Mouse (Mus musculus): ENCODE results near the gene Pkdcc. TPM values are rescaled to one million over a fixed set of nuclear protein-coding genes. Genes with fewer than 3 reads are reported as not detected.

Gene Pkdcc
- polyA plus RNA-seq, 1 experiment: 0.02 TPM

- H3K36me3 ChIP-seq (ENCODE audit: control insufficient read depth): no peaks in the 10 kb centered on the region
- TF ChIP-seq TAL1 (IDR thresholded peaks at IDR 0.05; ENCODE audit: low read length): no peak
- no peak for TF ChIP-seq GATA1 (IDR thresholded peaks at IDR 0.05; ENCODE audit: low read length)
- H3K4me1 ChIP-seq (ENCODE audit: control insufficient read depth): no peaks in the 10 kb centered on the region
- no peaks in the 10 kb centered on the region for H3K27me3 ChIP-seq (ENCODE audit: control insufficient read depth)
- no peaks in the 10 kb centered on the region for H3K9me3 ChIP-seq (ENCODE audit: control insufficient read depth, low read length)
- H3K4me3 ChIP-seq (replicated peaks): no peak overlapping the region
Observed at GRCm38 (mm10) chr17:83253051-83253649, 38.1 kb downstream of the Pkdcc start.

DNA sequence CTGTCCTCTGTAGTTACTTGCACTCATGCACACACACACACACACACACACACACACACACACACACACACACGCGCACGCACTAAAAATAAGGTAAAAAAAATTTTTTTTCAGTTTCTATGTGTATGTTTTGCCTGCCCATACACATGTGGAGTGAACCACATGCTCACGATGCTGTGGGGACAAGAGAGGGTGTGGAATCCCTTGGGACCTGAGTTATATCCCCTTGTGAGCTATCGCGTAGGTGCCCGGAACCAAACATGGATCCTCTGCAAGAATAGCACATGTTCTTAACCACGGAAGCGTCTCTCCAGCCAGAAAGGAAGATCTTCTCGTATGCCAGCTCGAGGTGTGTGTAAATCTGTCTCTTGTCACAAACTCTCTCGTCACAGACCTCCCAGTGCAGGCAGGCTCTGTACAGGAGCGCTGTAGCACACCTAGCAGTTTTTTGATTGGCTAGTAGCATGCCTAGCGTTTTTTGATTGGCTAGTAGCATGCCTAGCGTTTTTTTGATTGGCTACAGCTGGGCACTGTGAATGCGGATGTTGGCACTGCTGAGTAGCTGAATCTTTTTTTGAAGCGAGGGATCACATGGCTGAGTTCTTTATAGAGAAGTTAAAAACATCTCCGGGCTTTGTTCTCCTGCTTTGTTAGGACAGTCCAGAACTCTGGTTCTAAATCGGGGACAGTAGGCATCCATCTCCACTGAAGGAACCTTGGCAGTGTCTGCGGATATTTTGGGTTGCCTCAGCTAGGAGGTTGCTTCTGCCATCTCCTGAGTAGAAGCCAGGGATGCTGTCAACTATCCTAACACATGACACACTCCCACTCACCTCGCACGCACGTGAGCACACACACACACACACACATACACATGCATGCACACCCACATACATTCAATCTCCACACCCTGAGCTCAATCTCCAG lies 52.4 kb downstream of the Pkdcc start:
- TF ChIP-seq TAL1 (IDR thresholded peaks at IDR 0.05; ENCODE audit: low read length): no peak
- TF ChIP-seq GATA1 (IDR thresholded peaks at IDR 0.05; ENCODE audit: low read length): no peak
- no peaks in the 10 kb centered on the region; the same call in 1 of the 2 replicates for H3K4me1 ChIP-seq (ENCODE audit: control insufficient read depth)
- H3K36me3 ChIP-seq (ENCODE audit: control insufficient read depth): no peaks in the 10 kb centered on the region
- H3K4me3 ChIP-seq (replicated peaks): no peak overlapping the region
- no peaks in the 10 kb centered on the region for H3K9me3 ChIP-seq (ENCODE audit: control insufficient read depth, low read length)
- no peaks in the 10 kb centered on the region for H3K27me3 ChIP-seq (ENCODE audit: control insufficient read depth)

GRCm38 (mm10) chr17:83271509-83271908 lies 56.4 kb downstream of the Pkdcc start:
- Histone ChIP-seq H3K4me3 (replicated peaks) (no peak overlapping the region), H3K36me3 (ENCODE audit: control insufficient read depth) (no peaks in the 10 kb centered on the region), H3K9me3 (ENCODE audit: control insufficient read depth, low read length) (no peaks in the 10 kb centered on the region), H3K27me3 (ENCODE audit: control insufficient read depth) (peaks cover 38% of the 10 kb centered on the region), H3K4me1 (ENCODE audit: control insufficient read depth) (no peaks in the 10 kb centered on the region; the same call in 1 of the 2 replicates)
- TF ChIP-seq GATA1 (IDR thresholded peaks at IDR 0.05; ENCODE audit: low read length) (no peak), TAL1 (IDR thresholded peaks at IDR 0.05; ENCODE audit: low read length) (no peak)

- Histone ChIP-seq H3K4me3 (replicated peaks) (no peak overlapping the region), H3K27me3 (ENCODE audit: control insufficient read depth) (peaks cover 50% of the 10 kb centered on the region), H3K4me1 (ENCODE audit: control insufficient read depth) (peaks cover 3% of the 10 kb centered on the region), H3K9me3 (ENCODE audit: control insufficient read depth, low read length) (no peaks in the 10 kb centered on the region), H3K36me3 (ENCODE audit: control insufficient read depth) (no peaks in the 10 kb centered on the region)
- no peak for TF ChIP-seq GATA1 (IDR thresholded peaks at IDR 0.05; ENCODE audit: low read length)
- TF ChIP-seq TAL1 (IDR thresholded peaks at IDR 0.05; ENCODE audit: low read length): no peak
Observed at GRCm38 (mm10) chr17:83272641-83273040, 57.5 kb downstream of the Pkdcc start.

DNA sequence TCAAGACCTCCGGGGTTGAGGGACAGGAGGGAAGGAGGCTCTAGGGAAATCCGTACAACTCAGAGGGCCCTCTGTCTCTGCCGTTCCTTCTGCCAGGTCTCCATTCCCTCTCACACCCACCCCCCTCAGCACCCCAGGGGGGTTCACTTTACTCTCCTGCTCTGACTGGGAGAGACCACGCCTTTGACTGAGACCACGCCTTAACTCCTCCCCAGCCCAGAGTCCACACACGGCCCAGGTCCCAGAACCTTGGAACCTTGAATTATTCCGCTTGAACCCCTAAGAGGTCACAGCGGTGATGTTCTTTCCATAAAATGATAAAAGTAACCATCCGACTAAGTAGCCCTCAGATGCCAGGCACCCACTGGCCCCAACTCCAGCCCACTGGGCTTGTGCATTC lies 58.5 kb downstream of the Pkdcc start:
- no peaks in the 10 kb centered on the region for H3K9me3 ChIP-seq (ENCODE audit: control insufficient read depth, low read length)
- H3K36me3 ChIP-seq (ENCODE audit: control insufficient read depth): no peaks in the 10 kb centered on the region
- H3K4me1 ChIP-seq (ENCODE audit: control insufficient read depth): peaks cover 3% of the 10 kb centered on the region
- H3K4me3 ChIP-seq (replicated peaks): no peak overlapping the region
- peaks cover 60% of the 10 kb centered on the region for H3K27me3 ChIP-seq (ENCODE audit: control insufficient read depth)
- no peak for TF ChIP-seq TAL1 (IDR thresholded peaks at IDR 0.05; ENCODE audit: low read length)
- TF ChIP-seq GATA1 (IDR thresholded peaks at IDR 0.05; ENCODE audit: low read length): no peak

DNA sequence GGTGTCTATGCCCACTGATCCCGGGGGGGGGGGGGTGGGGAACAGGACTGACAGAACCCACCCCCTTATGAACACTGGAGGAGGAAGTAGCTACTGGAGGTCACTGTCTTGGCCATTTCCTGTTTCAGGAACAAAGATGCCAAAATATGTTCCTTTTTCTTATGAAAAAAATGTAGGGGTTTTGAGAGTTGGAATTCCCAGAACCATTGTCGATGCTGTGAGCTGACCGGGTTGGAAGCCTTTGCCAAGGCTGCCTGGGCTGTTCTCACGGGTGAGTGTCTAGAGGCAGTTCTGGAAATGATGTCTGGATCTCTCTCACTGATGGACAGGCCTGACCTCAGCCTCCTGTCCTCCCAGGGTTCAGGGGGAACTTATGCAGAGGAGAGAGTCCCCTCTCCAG lies 59.0 kb downstream of the Pkdcc start:
- H3K9me3 ChIP-seq (ENCODE audit: control insufficient read depth, low read length): no peaks in the 10 kb centered on the region
- H3K36me3 ChIP-seq (ENCODE audit: control insufficient read depth): no peaks in the 10 kb centered on the region
- H3K4me3 ChIP-seq (replicated peaks): no peak overlapping the region
- TF ChIP-seq TAL1 (IDR thresholded peaks at IDR 0.05; ENCODE audit: low read length): no peak
- no peak for TF ChIP-seq GATA1 (IDR thresholded peaks at IDR 0.05; ENCODE audit: low read length)
- peaks cover 64% of the 10 kb centered on the region for H3K27me3 ChIP-seq (ENCODE audit: control insufficient read depth)
- H3K4me1 ChIP-seq (ENCODE audit: control insufficient read depth): peaks cover 3% of the 10 kb centered on the region

Other genes starting within 250 kb of the Pkdcc start
- gene Eml4, start 135.6 kb downstream of the Pkdcc start, polyA plus RNA-seq (2012): 0.01 and 0.02 TPM in 2 replicates

Measured in erythroblast, embryonic 14.5 days (primary cell).